Mouse (Mus musculus): ENCODE results near the gene Cit. TPM values are rescaled to one million over a fixed set of nuclear protein-coding genes. Genes with fewer than 3 reads are reported as not detected.

Gene Cit
- polyA plus RNA-seq, 1 experiment: 8.5 TPM

- H3ac ChIP-seq (ENCODE audit: control insufficient read depth, insufficient read length): no peak overlapping the region
- no peak overlapping the region for H3K4me2 ChIP-seq (ENCODE audit: low read depth)
- H3K79me2 ChIP-seq (ENCODE audit: control insufficient read depth, insufficient read depth): no peaks in the 10 kb centered on the region
- no peak for TF ChIP-seq SRF (IDR thresholded peaks at IDR 0.05; ENCODE audit: control insufficient read depth, insufficient read length, low read depth)
- no peak for TF ChIP-seq MAX (IDR thresholded peaks at IDR 0.05; ENCODE audit: low read depth)
- TF ChIP-seq POLR2A (IDR thresholded peaks at IDR 0.05; ENCODE audit: insufficient read length, low read depth): no peak
- TF ChIP-seq REST (IDR thresholded peaks at IDR 0.05; ENCODE audit: insufficient read depth, insufficient read length): no peak
- TF ChIP-seq POLR2AphosphoS2 (IDR thresholded peaks at IDR 0.05; ENCODE audit: insufficient read length, low read depth): no peak
- no peak for TF ChIP-seq E2F4 (IDR thresholded peaks at IDR 0.05; ENCODE audit: insufficient read depth)
- TF ChIP-seq MYOD1 (IDR thresholded peaks at IDR 0.05; ENCODE audit: control insufficient read depth in 1 of 3, insufficient read length in 2 of 3, low read depth in 2 of 3): no peak
- peaks cover 15% of the 10 kb centered on the region for H3K36me3 ChIP-seq (ENCODE audit: control insufficient read depth, insufficient read depth)
- H3K4me3 ChIP-seq: no peak overlapping the region
- no peaks in the 10 kb centered on the region for H3K27me3 ChIP-seq (ENCODE audit: control insufficient read depth, insufficient read depth, insufficient read length)
These were observed 152.3 kb downstream of the Cit start for GRCm38 (mm10) chr5:115997376-115997775.

- H3ac ChIP-seq (ENCODE audit: control insufficient read depth, insufficient read length): no peak overlapping the region
- no peaks in the 10 kb centered on the region for H3K36me3 ChIP-seq (ENCODE audit: control insufficient read depth, insufficient read depth)
- no peaks in the 10 kb centered on the region for H3K79me2 ChIP-seq (ENCODE audit: control insufficient read depth, insufficient read depth)
These were observed 158.1 kb downstream of the Cit start for GRCm38 (mm10) chr5:116003154-116003553.

GRCm38 (mm10) chr5:116003825-116004224 lies 158.7 kb downstream of the Cit start:
- H3K79me2 ChIP-seq (ENCODE audit: control insufficient read depth, insufficient read depth): no peaks in the 10 kb centered on the region
- no peak for TF ChIP-seq USF1 (IDR thresholded peaks at IDR 0.05; ENCODE audit: low read depth)
- no peak for TF ChIP-seq POLR2A (IDR thresholded peaks at IDR 0.05; ENCODE audit: insufficient read length, low read depth)
- no peak for TF ChIP-seq SRF (IDR thresholded peaks at IDR 0.05; ENCODE audit: control insufficient read depth, insufficient read length, low read depth)
- no peak for TF ChIP-seq POLR2AphosphoS2 (IDR thresholded peaks at IDR 0.05; ENCODE audit: insufficient read length, low read depth)
- no peak for TF ChIP-seq MYOG (IDR thresholded peaks at IDR 0.05; ENCODE audit: control insufficient read depth in 1 of 3, insufficient read depth in 1 of 3, insufficient read length in 2 of 3, low read depth in 2 of 3)
- TF ChIP-seq REST (IDR thresholded peaks at IDR 0.05; ENCODE audit: insufficient read depth, insufficient read length): no peak
- no peak for TF ChIP-seq MYOD1 (IDR thresholded peaks at IDR 0.05; ENCODE audit: control insufficient read depth in 1 of 3, insufficient read length in 2 of 3, low read depth in 2 of 3)
- TF ChIP-seq E2F4 (IDR thresholded peaks at IDR 0.05; ENCODE audit: insufficient read depth): no peak
- TF ChIP-seq TCF3 (IDR thresholded peaks at IDR 0.05; ENCODE audit: insufficient read length, low read depth): no peak
- no peak for TF ChIP-seq CEBPB (IDR thresholded peaks at IDR 0.05; ENCODE audit: insufficient read depth, poor library complexity, severe bottlenecking)
- no peak for TF ChIP-seq TCF12 (IDR thresholded peaks at IDR 0.05; ENCODE audit: insufficient read depth, poor library complexity, severe bottlenecking)
- TF ChIP-seq MAX (IDR thresholded peaks at IDR 0.05; ENCODE audit: low read depth): no peak
- H3K4me3 ChIP-seq: no peak overlapping the region
- no peaks in the 10 kb centered on the region for H3K36me3 ChIP-seq (ENCODE audit: control insufficient read depth, insufficient read depth)
- H3K4me2 ChIP-seq (ENCODE audit: low read depth): no peak overlapping the region
- no peak overlapping the region for H3ac ChIP-seq (ENCODE audit: control insufficient read depth, insufficient read length)
- H3K27me3 ChIP-seq (ENCODE audit: control insufficient read depth, insufficient read depth, insufficient read length): no peaks in the 10 kb centered on the region

More at GRCm38 (mm10) chr5:116003154-116003553, 158.1 kb downstream of the Cit start:
- no peaks in the 10 kb centered on the region for H3K27me3 ChIP-seq (ENCODE audit: control insufficient read depth, insufficient read depth, insufficient read length)
- no peak for TF ChIP-seq MYOD1 (IDR thresholded peaks at IDR 0.05; ENCODE audit: control insufficient read depth in 1 of 3, insufficient read length in 2 of 3, low read depth in 2 of 3)
- no peak for TF ChIP-seq TCF3 (IDR thresholded peaks at IDR 0.05; ENCODE audit: insufficient read length, low read depth)
- no peak for TF ChIP-seq MAX (IDR thresholded peaks at IDR 0.05; ENCODE audit: low read depth)
- no peak for TF ChIP-seq REST (IDR thresholded peaks at IDR 0.05; ENCODE audit: insufficient read depth, insufficient read length)
- no peak for TF ChIP-seq E2F4 (IDR thresholded peaks at IDR 0.05; ENCODE audit: insufficient read depth)
- TF ChIP-seq CEBPB (IDR thresholded peaks at IDR 0.05; ENCODE audit: insufficient read depth, poor library complexity, severe bottlenecking): no peak
- no peak for TF ChIP-seq MYOG (IDR thresholded peaks at IDR 0.05; ENCODE audit: control insufficient read depth in 1 of 3, insufficient read depth in 1 of 3, insufficient read length in 2 of 3, low read depth in 2 of 3)
- H3K4me2 ChIP-seq (ENCODE audit: low read depth): no peak overlapping the region
- no peak overlapping the region for H3K4me3 ChIP-seq

GRCm38 (mm10) chr5:116004271-116004670 lies 159.2 kb downstream of the Cit start:
- Histone ChIP-seq H3K4me3 (no peak overlapping the region), H3K36me3 (ENCODE audit: control insufficient read depth, insufficient read depth) (no peaks in the 10 kb centered on the region), H3K4me2 (ENCODE audit: low read depth) (no peak overlapping the region), H3K27me3 (ENCODE audit: control insufficient read depth, insufficient read depth, insufficient read length) (no peaks in the 10 kb centered on the region), H3K79me2 (ENCODE audit: control insufficient read depth, insufficient read depth) (no peaks in the 10 kb centered on the region), H3ac (ENCODE audit: control insufficient read depth, insufficient read length) (no peak overlapping the region)
- no peak for TF ChIP-seq POLR2AphosphoS2 (IDR thresholded peaks at IDR 0.05; ENCODE audit: insufficient read length, low read depth)
- no peak for TF ChIP-seq REST (IDR thresholded peaks at IDR 0.05; ENCODE audit: insufficient read depth, insufficient read length)
- TF ChIP-seq E2F4 (IDR thresholded peaks at IDR 0.05; ENCODE audit: insufficient read depth): no peak
- no peak for TF ChIP-seq MYOG (IDR thresholded peaks at IDR 0.05; ENCODE audit: control insufficient read depth in 1 of 3, insufficient read depth in 1 of 3, insufficient read length in 2 of 3, low read depth in 2 of 3)
- no peak for TF ChIP-seq MAX (IDR thresholded peaks at IDR 0.05; ENCODE audit: low read depth)
- TF ChIP-seq TCF3 (IDR thresholded peaks at IDR 0.05; ENCODE audit: insufficient read length, low read depth): no peak
- no peak for TF ChIP-seq USF1 (IDR thresholded peaks at IDR 0.05; ENCODE audit: low read depth)

- H3K27me3 ChIP-seq (ENCODE audit: control insufficient read depth, insufficient read depth, insufficient read length): no peaks in the 10 kb centered on the region
- H3K4me3 ChIP-seq: no peak overlapping the region
- no peak overlapping the region for H3ac ChIP-seq (ENCODE audit: control insufficient read depth, insufficient read length)
- no peaks in the 10 kb centered on the region for H3K36me3 ChIP-seq (ENCODE audit: control insufficient read depth, insufficient read depth)
- TF ChIP-seq SRF (IDR thresholded peaks at IDR 0.05; ENCODE audit: control insufficient read depth, insufficient read length, low read depth) (no peak), USF1 (IDR thresholded peaks at IDR 0.05; ENCODE audit: low read depth) (no peak), MYOG (IDR thresholded peaks at IDR 0.05; ENCODE audit: control insufficient read depth in 1 of 3, insufficient read depth in 1 of 3, insufficient read length in 2 of 3, low read depth in 2 of 3) (no peak), MYOD1 (IDR thresholded peaks at IDR 0.05; ENCODE audit: control insufficient read depth in 1 of 3, insufficient read length in 2 of 3, low read depth in 2 of 3) (no peak), POLR2A (IDR thresholded peaks at IDR 0.05; ENCODE audit: insufficient read length, low read depth) (no peak), REST (IDR thresholded peaks at IDR 0.05; ENCODE audit: insufficient read depth, insufficient read length) (no peak), POLR2AphosphoS2 (IDR thresholded peaks at IDR 0.05; ENCODE audit: insufficient read length, low read depth) (no peak), CEBPB (IDR thresholded peaks at IDR 0.05; ENCODE audit: insufficient read depth, poor library complexity, severe bottlenecking) (no peak), E2F4 (IDR thresholded peaks at IDR 0.05; ENCODE audit: insufficient read depth) (no peak), TCF12 (IDR thresholded peaks at IDR 0.05; ENCODE audit: insufficient read depth, poor library complexity, severe bottlenecking) (no peak), TCF3 (IDR thresholded peaks at IDR 0.05; ENCODE audit: insufficient read length, low read depth) (no peak)
- no peaks in the 10 kb centered on the region for H3K79me2 ChIP-seq (ENCODE audit: control insufficient read depth, insufficient read depth)
- no peak overlapping the region for H3K4me2 ChIP-seq (ENCODE audit: low read depth)
These were observed 161.4 kb downstream of the Cit start for GRCm38 (mm10) chr5:116006324-116007099.

Measured in myocyte (in vitro differentiated cells).